Mouse (Mus musculus): ENCODE data around the gene C9orf72.

DNA sequence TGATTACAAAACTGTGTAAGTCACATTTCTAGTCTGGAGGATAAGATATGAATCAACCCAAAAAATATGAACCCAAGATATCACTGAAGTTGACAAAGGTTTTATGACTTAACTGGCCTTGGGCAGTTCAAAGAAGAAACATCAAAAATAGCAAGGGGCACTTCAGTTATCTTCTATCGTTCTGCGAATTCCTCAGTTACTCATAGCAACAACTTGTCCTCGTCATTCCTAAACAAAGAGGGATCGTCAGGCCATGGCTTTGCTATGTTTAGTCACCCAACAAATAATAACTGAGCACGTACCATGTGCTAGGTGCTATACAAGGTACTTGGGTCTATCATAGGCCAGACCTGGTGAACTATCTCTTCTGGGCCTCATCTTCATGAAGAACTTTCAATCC is 79.4 kb downstream of the C9orf72 start:
- TF ChIP-seq ZC3H11A (IDR thresholded peaks at IDR 0.05; ENCODE audit: low read depth, low read length) = no peak
- TF ChIP-seq CTCF (IDR thresholded peaks at IDR 0.05 in 2 of 3, conservative IDR thresholded peaks at IDR 0.05 in 1 of 3; ENCODE audit: control insufficient read depth in 1 of 3, insufficient read depth in 1 of 3, low read depth in 2 of 3, low read length in 3 of 3, poor library complexity in 1 of 3, severe bottlenecking in 1 of 3) = no peak
- TF ChIP-seq HCFC1 (IDR thresholded peaks at IDR 0.05; ENCODE audit: low read depth, low read length) = no peak
- TF ChIP-seq UBTF (IDR thresholded peaks at IDR 0.05; ENCODE audit: borderline replicate concordance, insufficient read depth, low read depth, low read length) = no peak
- TF ChIP-seq TCF12 (IDR thresholded peaks at IDR 0.05; ENCODE audit: low read depth, low read length) = no peak
- no peak for TF ChIP-seq POLR2A (IDR thresholded peaks at IDR 0.05; ENCODE audit: control insufficient read depth in 1 of 2, insufficient read depth in 1 of 2, low read depth in 1 of 2, low read length in 2 of 2, poor library complexity in 1 of 2)
